Mouse (Mus musculus) intestine, embryonic 14.5 days (tissue): ENCODE data around the gene Tex38. TPM values are rescaled to one million over a fixed set of nuclear protein-coding genes. Genes with fewer than 3 reads are reported as not detected.

Source experiments
- ATAC-seq: fragments of 200-750 bp; cut with Nextera tagmentation; replicated peaks from 2 replicates; pipeline ENCODE4 v1.8.0; 2017; ENCODE audit warnings: low read depth, moderate number of reproducible peaks, moderate TSS enrichment, moderate library complexity; ENCODE audit not compliant: low FRiP score, low TSS enrichment
- DNase-seq: peaks from one replicate; pipeline ENCODE4 v3.0.0-alpha.2; 2018; ENCODE audit warnings: low spot score
- H3K27ac ChIP-seq: fragments of 300-500 bp; sonication (generic); 2 replicates; pipeline ENCODE4 v1.5.1; 2014; ENCODE audit warnings: low read depth, mild to moderate bottlenecking, control low read depth
- H3K27me3 ChIP-seq: fragments of 300-500 bp; sonication (generic); replicated peaks from 2 replicates; pipeline ENCODE4 v1.6.1; 2014; ENCODE audit warnings: low read length, control low read depth; ENCODE audit not compliant: control insufficient read depth, insufficient read depth
- H3K36me3 ChIP-seq: fragments of 300-500 bp; sonication (generic); 2 replicates; pipeline ENCODE4 v1.6.1; 2014; ENCODE audit warnings: low read length, control low read depth; ENCODE audit not compliant: control insufficient read depth, insufficient read depth
- H3K4me1 ChIP-seq: fragments of 300-500 bp; sonication (generic); replicated peaks from 2 replicates; pipeline ENCODE4 v1.6.1; 2014; ENCODE audit warnings: low read length, control low read depth, mixed read lengths; ENCODE audit not compliant: control insufficient read depth, insufficient read depth
- H3K4me2 ChIP-seq: fragments of 300-500 bp; sonication (generic); 2 replicates; pipeline ENCODE4 v1.6.1; 2014; ENCODE audit warnings: low read length
- H3K4me3 ChIP-seq: fragments of 300-500 bp; sonication (generic); 2 replicates; pipeline ENCODE4 v1.5.1; 2014; ENCODE audit warnings: low read depth, low read length, control low read depth, mixed read lengths
- H3K9ac ChIP-seq: fragments of 300-500 bp; sonication (generic); 2 replicates; pipeline ENCODE4 v1.6.1; 2014; ENCODE audit warnings: mild to moderate bottlenecking, low read length
- H3K9me3 ChIP-seq: fragments of 300-500 bp; sonication (generic); 2 replicates; pipeline ENCODE4 v1.6.1; 2016; ENCODE audit warnings: low read length, control low read depth; ENCODE audit not compliant: control insufficient read depth
- WGBS: fragments of 180-500 bp; shearing (Covaris S2); extraction: QIAGEN DNeasy Blood & Tissue Kit; methylation state at CpG from one replicate; pipeline ENCODE4 v1.1.7; 2014; 5-methylcytosine and 5-hydroxymethylcytosine counted together
- polyA plus RNA-seq: library from polyadenylated mRNA; unstranded; fragments of >200 nt; fragmentation: Nextera tagmentation; extraction: Ambion mirVana; gene quantifications from 2 replicates; pipeline ENCODE4 v1.2.1, GENCODE M21; 2014

The Tex38 gene
- polyA plus RNA-seq, 1 experiment from 2014 or later, result 0.39 TPM

DNA sequence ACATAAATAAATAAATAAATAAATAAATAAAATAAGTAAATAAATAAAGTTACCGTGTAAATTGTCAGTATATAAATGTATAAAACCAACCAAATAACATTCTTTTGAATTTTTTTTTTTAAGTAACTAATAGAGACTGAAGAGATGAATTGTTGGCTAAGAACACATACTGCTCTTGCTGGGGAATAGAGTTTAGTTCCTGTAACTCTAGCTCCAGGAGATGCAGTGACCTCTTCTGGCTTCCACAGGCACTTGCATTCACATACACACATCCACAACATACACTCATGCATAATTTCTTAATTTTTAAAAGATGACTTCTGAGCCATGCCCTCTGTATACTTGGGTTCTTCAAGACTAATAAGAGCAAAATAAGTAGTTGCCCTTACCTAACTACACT lies 26.0 kb downstream of the Tex38 start:
- Histone ChIP-seq H3K9me3 (no peaks in the 10 kb centered on the region), H3K27ac (no peak overlapping the region), H3K9ac (no peak overlapping the region), H3K4me2 (no peak overlapping the region), H3K4me3 (no peak overlapping the region), H3K4me1 (no peaks in the 10 kb centered on the region), H3K36me3 (peaks cover 56% of the 10 kb centered on the region), H3K27me3 (no peaks in the 10 kb centered on the region)
- no peak for DNase-seq
- ATAC-seq, result no peak
- WGBS, result 88% methylated on average over 1 of the region's 1 CpGs

DNA sequence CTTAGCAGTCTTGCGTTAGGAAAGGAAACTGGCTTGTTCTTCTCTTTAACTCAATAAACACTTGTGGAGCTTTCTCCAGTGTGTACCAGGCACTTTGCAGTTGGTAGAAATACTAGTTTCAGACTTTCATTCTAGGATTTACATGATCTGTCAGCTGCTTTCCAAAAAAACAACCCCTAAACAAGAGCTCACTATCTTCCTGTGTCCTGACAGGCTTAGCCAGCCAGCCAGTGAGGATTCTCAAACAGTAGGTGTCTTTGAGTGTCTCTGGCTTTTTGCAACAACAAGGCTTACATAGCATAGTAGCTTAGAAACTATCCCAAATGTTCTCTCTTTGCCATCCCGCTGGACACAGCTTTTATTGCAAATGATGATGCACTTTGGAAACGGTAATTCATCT lies 26.7 kb downstream of the Tex38 start:
- H3K9me3 ChIP-seq, result no peaks in the 10 kb centered on the region
- H3K4me2 ChIP-seq, result no peak overlapping the region
- DNase-seq, result no peak
- H3K27me3 ChIP-seq, result no peaks in the 10 kb centered on the region
- H3K4me3 ChIP-seq, result no peak overlapping the region
- no peak for ATAC-seq
- no peak overlapping the region for H3K9ac ChIP-seq
- H3K4me1 ChIP-seq, result no peaks in the 10 kb centered on the region
- peaks cover 51% of the 10 kb centered on the region for H3K36me3 ChIP-seq
- 87% methylated on average over 3 of the region's 3 CpGs for WGBS
- no peak overlapping the region for H3K27ac ChIP-seq

- H3K4me1 ChIP-seq, result no peaks in the 10 kb centered on the region
- H3K4me3 ChIP-seq, result no peak overlapping the region
- no peak for DNase-seq
- no peaks in the 10 kb centered on the region for H3K9me3 ChIP-seq
- H3K27ac ChIP-seq, result no peak overlapping the region
- no peaks in the 10 kb centered on the region for H3K27me3 ChIP-seq
- no peak overlapping the region for H3K4me2 ChIP-seq
- H3K36me3 ChIP-seq, result peaks cover 54% of the 10 kb centered on the region
- H3K9ac ChIP-seq, result no peak overlapping the region
- 70% methylated on average over 1 of the region's 1 CpGs for WGBS
- no peak for ATAC-seq
Measured at GRCm38 (mm10) chr4:115749336-115749735, 31.5 kb downstream of the Tex38 start.

DNA sequence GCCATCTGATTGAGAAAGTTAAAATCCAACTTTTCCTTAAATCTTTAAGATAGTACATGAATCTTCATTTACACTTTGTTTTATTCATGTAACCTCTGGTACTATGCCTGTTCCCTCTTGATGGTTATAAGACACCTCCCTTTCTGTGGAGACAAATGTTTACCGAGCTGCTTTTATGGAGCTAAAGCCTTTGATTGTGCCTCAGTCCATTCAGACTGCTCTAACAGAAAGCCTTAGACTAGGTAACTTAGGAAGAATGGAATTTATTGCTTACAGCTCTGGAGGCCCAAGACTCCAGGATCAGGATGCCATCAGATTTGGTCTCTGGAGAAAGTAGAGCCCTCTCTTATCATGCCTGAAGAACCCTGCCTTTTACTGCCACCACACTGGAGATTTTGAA lies 32.6 kb downstream of the Tex38 start:
- H3K27me3 ChIP-seq, result no peaks in the 10 kb centered on the region
- H3K9ac ChIP-seq, result no peak overlapping the region
- no peaks in the 10 kb centered on the region for H3K9me3 ChIP-seq
- ATAC-seq (0 out of 2 replicates have a peak, but pooled peaks have one; percentile 53), DNase-seq (no peak)
- no peak overlapping the region for H3K4me2 ChIP-seq
- peaks cover 54% of the 10 kb centered on the region for H3K36me3 ChIP-seq
- no peak overlapping the region for H3K27ac ChIP-seq
- H3K4me1 ChIP-seq, result no peaks in the 10 kb centered on the region
- WGBS, result 30% methylated on average over 1 of the region's 1 CpGs
- no peak overlapping the region for H3K4me3 ChIP-seq

DNA sequence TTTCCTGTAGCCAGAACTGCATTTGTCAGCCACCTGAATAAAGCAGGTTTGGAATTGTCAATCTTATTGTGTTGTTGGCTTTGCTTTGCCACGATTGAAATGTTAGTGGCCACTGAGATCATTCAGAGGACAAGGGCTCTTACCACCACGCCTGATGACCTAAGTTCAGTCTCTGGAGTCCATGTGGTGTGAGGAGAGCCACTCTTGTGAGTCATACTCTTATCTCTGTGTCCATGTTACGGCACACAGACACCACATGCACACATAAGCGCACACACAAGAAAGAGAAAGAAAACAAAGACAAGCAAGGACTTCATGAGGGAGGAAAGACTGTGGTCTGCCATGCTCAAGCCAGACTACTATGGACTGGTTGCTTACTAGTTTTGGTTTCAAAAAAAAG lies 37.7 kb downstream of the Tex38 start:
- Histone ChIP-seq H3K4me3 (no peak overlapping the region), H3K4me2 (no peak overlapping the region), H3K27me3 (no peaks in the 10 kb centered on the region), H3K27ac (no peak overlapping the region), H3K9ac (no peak overlapping the region), H3K36me3 (peaks cover 58% of the 10 kb centered on the region), H3K4me1 (peaks cover 13% of the 10 kb centered on the region), H3K9me3 (no peaks in the 10 kb centered on the region)
- ATAC-seq, result no peak
- DNase-seq, result no peak
- 84% methylated on average over 4 of the region's 4 CpGs for WGBS

DNA sequence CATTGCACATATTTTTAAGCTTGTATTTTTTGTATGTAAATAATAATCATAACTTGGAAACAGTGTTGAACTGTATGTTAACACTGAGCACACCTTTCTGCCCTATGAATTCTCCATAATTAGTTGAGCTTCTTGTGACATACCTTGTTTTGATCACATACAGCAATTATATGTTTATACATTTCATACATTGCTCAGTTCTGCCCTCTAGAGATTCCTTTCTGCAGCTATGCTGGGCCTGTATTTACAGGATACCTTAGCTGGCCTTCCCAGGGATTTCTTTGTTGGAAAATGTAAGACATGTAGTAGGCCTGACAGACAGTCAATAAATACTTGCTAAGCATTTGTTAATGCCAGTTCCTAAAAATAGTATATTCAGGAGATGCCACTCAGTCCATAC lies 38.2 kb downstream of the Tex38 start:
- no peaks in the 10 kb centered on the region for H3K27me3 ChIP-seq
- no peak for DNase-seq
- H3K4me1 ChIP-seq, result peaks cover 13% of the 10 kb centered on the region
- peaks cover 54% of the 10 kb centered on the region for H3K36me3 ChIP-seq
- H3K9ac ChIP-seq, result no peak overlapping the region
- H3K4me2 ChIP-seq, result no peak overlapping the region
- no peak overlapping the region for H3K4me3 ChIP-seq
- ATAC-seq, result no peak
- H3K9me3 ChIP-seq, result no peaks in the 10 kb centered on the region
- H3K27ac ChIP-seq, result no peak overlapping the region

GRCm38 (mm10) chr4:115738481-115738985 lies 42.3 kb downstream of the Tex38 start:
- peaks cover 13% of the 10 kb centered on the region for H3K4me1 ChIP-seq
- H3K9me3 ChIP-seq, result no peaks in the 10 kb centered on the region
- ATAC-seq, result no peak
- no peaks in the 10 kb centered on the region for H3K27me3 ChIP-seq
- no peak overlapping the region for H3K27ac ChIP-seq
- H3K9ac ChIP-seq, result peak overlapping the region; percentile 74
- H3K36me3 ChIP-seq, result peaks cover 29% of the 10 kb centered on the region
- WGBS, result 44% methylated on average over 13 of the region's 13 CpGs
- DNase-seq, result no peak
- H3K4me2 ChIP-seq, result peak overlapping the region; percentile 81
- H3K4me3 ChIP-seq, result peak overlapping the region; percentile 61

DNA sequence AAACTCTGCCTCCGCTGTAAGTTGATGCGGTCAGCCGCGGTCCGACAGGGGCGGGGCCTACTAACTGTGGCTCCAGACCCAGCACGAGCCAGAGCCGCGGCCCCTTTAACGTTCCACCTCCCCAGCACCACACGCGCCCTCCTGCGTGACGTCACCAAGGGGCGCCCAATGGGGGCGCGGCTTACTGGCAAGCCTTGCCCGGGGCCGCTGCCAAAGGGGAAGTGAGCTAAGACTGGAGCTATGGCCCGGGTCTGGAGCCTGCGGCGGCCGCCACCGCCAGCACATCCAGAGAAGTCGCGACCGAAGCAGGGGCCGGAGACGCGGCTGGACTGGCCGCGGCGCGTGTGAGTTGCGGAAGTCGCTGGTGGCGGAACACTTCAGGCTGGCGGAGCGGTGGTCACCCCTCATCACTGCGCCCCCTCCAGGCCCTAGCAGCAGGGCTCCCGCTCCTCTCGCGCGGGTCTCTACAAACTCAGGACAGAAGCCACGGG lies 43.2 kb downstream of the Tex38 start, which contains the start of gene Efcab14:
Gene Efcab14 (plus strand): TSS at position 194 of the 491 bp plus-strand sequence.
- H3K4me1 ChIP-seq, result peaks cover 13% of the 10 kb centered on the region
- no peaks in the 10 kb centered on the region for H3K27me3 ChIP-seq
- WGBS, result 0% methylated on average over 45 of the region's 45 CpGs
- peak within 1 kb of the TSS; percentile 77 for H3K27ac ChIP-seq
- H3K9ac ChIP-seq, result peak within 1 kb of the TSS; percentile 74
- peaks cover 21% of the 10 kb centered on the region for H3K36me3 ChIP-seq
- H3K4me2 ChIP-seq, result peak within 1 kb of the TSS; percentile 81
- ATAC-seq (peak; percentile 99), DNase-seq (peak; percentile 99)
- H3K9me3 ChIP-seq, result no peaks in the 10 kb centered on the region
- peak within 1 kb of the TSS; percentile 61 for H3K4me3 ChIP-seq

DNA sequence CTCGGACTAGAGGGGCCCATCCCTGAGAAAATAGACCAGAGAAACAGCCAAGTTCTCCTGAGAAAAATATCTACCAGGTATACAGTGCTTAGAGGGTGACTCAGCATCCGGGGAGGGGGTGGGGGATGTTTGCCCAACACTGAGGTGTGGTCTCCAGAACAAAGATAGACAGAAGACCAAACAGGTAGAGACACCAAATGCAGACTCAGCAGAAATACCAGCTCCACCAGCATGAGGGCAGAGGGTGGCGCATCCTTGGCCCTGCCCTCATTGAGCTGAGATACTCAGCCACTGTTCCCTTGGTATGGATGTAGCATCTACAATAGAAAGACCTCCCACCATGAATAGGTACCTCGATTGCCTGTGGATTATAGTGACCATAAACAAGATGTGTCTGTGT lies 46.0 kb downstream of the Tex38 start:
- H3K9me3 ChIP-seq, result no peaks in the 10 kb centered on the region
- no peak overlapping the region for H3K4me3 ChIP-seq
- H3K9ac ChIP-seq, result no peak overlapping the region
- no peak overlapping the region for H3K27ac ChIP-seq
- no peak overlapping the region for H3K4me2 ChIP-seq
- peaks cover 13% of the 10 kb centered on the region for H3K4me1 ChIP-seq
- DNase-seq, result no peak
- H3K36me3 ChIP-seq, result no peaks in the 10 kb centered on the region
- ATAC-seq, result no peak
- WGBS, result 66% methylated on average over 4 of the region's 4 CpGs
- no peaks in the 10 kb centered on the region for H3K27me3 ChIP-seq
